Mouse (Mus musculus): ENCODE measurements at regions not wholly inside any gene's neighbourhood (a gene's known extent, or its start where the extent isn't known, plus 50 kb on each side); places are given as distances from the start of the nearest gene placed in this dataset.

DNA sequence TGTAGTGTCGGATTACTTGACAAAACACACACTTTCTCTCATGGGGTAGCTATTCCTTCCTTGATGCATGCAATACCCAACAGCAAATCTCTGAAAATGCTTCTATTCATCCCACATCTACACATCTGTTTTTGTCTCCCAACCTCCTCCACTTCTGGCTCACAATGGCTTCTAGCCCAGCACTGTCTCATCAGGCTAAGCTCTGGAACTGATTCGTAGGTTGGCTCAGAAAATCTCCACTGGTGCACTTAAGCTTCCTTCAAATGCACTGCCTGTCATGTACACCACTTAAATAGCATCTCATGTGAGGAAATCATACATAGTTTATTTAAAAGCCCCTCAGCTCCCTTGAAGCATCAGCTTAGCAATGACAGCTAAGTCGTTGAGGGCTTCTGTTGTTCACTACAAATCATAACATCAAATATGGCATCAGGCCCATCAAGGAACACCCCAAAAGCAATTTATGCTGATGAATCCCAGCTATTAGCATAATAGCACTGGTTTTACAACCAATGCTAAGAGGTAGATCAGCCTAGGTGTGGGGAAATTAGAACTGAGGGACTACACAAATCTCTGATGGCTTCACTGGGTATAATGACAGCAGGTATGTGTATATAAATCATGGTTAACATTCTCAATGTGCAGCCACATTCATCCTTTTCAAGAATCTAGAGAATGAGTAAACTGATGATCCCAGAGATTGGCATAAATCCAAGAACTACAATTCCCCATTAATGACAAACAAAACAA is 103.5 kb upstream of the Tusc1 start:
- no peak for DNase-seq

DNA sequence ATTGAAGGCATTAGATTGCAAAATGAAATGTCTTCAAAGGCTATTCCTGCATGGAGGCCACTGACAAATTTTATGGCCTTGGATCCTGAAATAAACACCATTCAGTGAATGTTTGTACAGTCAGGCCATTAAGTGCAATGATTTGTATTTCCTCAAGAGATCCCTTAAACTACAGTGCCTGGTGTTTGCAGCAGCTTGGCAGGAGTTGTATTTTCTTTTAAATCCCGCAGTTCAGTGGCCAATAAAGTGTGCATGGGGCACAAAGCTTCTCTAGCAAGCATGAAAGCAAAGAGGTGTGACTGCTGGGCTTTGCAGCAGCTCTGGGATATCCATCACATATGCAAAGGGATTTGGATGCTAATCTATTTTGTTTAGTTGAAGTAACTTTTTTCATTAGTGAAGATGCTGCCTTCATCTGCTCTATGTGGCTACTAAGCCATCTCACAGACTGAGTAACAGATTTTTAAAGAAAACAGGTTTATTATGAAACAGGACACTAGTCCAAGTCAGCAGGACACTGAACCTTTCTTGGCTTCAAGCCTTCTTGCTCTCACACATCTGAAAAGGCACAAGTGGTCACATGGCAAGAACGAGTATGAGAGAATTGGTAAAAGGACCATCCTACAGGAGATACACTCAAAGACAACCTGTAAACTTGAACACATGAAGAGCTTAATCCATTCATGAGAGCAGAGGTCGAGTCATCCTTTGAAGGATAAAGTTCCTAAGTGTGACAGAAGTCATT is 102.2 kb upstream of the Tusc1 start:
- no peak for DNase-seq

- no peak for DNase-seq
These were observed 77.4 kb upstream of the Tusc1 start for GRCm38 (mm10) chr4:93412695-93413094.

DNA sequence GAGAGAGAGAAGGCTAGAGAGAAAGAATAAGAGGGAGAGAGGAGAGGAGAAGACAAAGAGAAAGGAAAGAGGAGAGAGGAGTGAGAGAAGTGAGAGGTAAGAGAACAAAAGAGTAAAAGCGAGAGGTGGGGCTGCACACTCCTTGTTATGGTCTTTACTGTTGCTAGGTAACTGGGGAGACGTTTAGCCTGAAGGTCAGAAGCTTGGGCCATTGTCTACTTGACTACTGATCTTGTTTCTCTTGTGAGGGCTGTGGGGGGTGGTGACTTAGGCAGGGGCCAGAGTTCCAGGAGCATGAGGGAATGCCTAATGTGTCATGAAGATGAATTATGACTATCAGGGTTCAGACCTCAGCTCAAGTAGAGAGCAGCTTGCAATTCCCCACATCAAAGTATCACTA is 71.6 kb upstream of the Tusc1 start:
- DNase-seq = no peak

DNA sequence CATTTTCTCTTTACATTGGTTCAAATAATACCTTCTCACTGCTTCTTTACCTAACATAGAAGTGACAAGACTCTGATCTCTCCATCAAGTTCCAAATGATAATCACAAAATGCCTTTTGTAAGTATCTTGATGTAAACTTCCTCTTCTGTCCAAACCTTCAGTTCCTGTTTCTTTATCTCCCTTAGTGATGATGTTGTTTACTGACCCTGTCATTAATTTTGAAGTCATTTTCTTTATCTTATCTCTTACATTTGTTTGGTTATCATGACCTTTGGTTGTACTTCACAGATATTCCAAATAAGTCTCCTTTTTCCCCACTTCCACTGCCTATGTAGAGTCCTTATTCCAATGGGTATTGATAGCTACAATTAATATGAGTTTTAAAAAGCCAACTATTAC is 65.3 kb upstream of the Tusc1 start:
- DNase-seq = no peak

Measured in cerebellum, adult 11 months (tissue).